Mouse (Mus musculus): ENCODE results near the gene Tmem253. TPM values are rescaled to one million over a fixed set of nuclear protein-coding genes. Genes with fewer than 3 reads are reported as not detected.
A peak's percentile ranks its signal among the peaks of the same experiment; 100 is the strongest.

The Tmem253 gene
- polyA plus RNA-seq, 1 experiment from 2014 or later = 12.8 TPM

- Histone ChIP-seq H3K36me3 (ENCODE audit: control insufficient read depth, insufficient read depth, low read length) (peaks cover 32% of the 10 kb centered on the region), H3K4me2 (ENCODE audit: low read depth, low read length) (peak overlapping the region; percentile 78; the same call in 1 of the 2 replicates), H3K4me3 (replicated peaks; ENCODE audit: low read length) (no peak overlapping the region), H3K9me3 (replicated peaks; ENCODE audit: control insufficient read depth, low read length) (no peaks in the 10 kb centered on the region), H3K4me1 (ENCODE audit: control insufficient read depth, insufficient read depth, low read length) (peaks cover 20% of the 10 kb centered on the region), H3K9ac (ENCODE audit: low read length) (peak overlapping the region; percentile 93), H3K27me3 (ENCODE audit: control insufficient read depth, insufficient read depth, low read length) (no peaks in the 10 kb centered on the region), H3K27ac (ENCODE audit: low read length) (peak overlapping the region; percentile 96)
- ATAC-seq (ENCODE audit: insufficient read depth, low FRiP score) = peak; percentile 11; the same call in 1 of the 2 replicates
- WGBS = 64% methylated on average over 6 of the region's 6 CpGs
Measured at GRCm38 (mm10) chr14:51987177-51987576, 28.3 kb upstream of the Tmem253 start.

- Histone ChIP-seq H3K9me3 (replicated peaks; ENCODE audit: control insufficient read depth, low read length) (no peaks in the 10 kb centered on the region), H3K4me3 (replicated peaks; ENCODE audit: low read length) (no peak overlapping the region), H3K27ac (ENCODE audit: low read length) (no peak overlapping the region), H3K4me2 (ENCODE audit: low read depth, low read length) (no peak overlapping the region), H3K27me3 (ENCODE audit: control insufficient read depth, insufficient read depth, low read length) (no peaks in the 10 kb centered on the region), H3K4me1 (ENCODE audit: control insufficient read depth, insufficient read depth, low read length) (peaks cover 17% of the 10 kb centered on the region), H3K36me3 (ENCODE audit: control insufficient read depth, insufficient read depth, low read length) (peaks cover 32% of the 10 kb centered on the region), H3K9ac (ENCODE audit: low read length) (peak overlapping the region; percentile 31; the same call in 1 of the 2 replicates)
- ATAC-seq (ENCODE audit: insufficient read depth, low FRiP score) = no peak
- WGBS = 82% methylated on average over 12 of the region's 12 CpGs
Measured at GRCm38 (mm10) chr14:51988731-51989130, 26.7 kb upstream of the Tmem253 start.

GRCm38 (mm10) chr14:51989461-51989970 lies 25.9 kb upstream of the Tmem253 start:
- Histone ChIP-seq H3K9ac (ENCODE audit: low read length) (peak overlapping the region; percentile 31; the same call in 1 of the 2 replicates), H3K36me3 (ENCODE audit: control insufficient read depth, insufficient read depth, low read length) (peaks cover 37% of the 10 kb centered on the region), H3K4me2 (ENCODE audit: low read depth, low read length) (no peak overlapping the region), H3K27me3 (ENCODE audit: control insufficient read depth, insufficient read depth, low read length) (no peaks in the 10 kb centered on the region), H3K27ac (ENCODE audit: low read length) (no peak overlapping the region), H3K4me3 (replicated peaks; ENCODE audit: low read length) (no peak overlapping the region), H3K4me1 (ENCODE audit: control insufficient read depth, insufficient read depth, low read length) (peaks cover 11% of the 10 kb centered on the region), H3K9me3 (replicated peaks; ENCODE audit: control insufficient read depth, low read length) (no peaks in the 10 kb centered on the region)
- 66% methylated on average over 12 of the region's 12 CpGs for WGBS
- no peak for ATAC-seq (ENCODE audit: insufficient read depth, low FRiP score)

GRCm38 (mm10) chr14:51994453-51994852 lies 21.0 kb upstream of the Tmem253 start:
- WGBS = 77% methylated on average over 4 of the region's 4 CpGs
- no peak overlapping the region for H3K4me2 ChIP-seq (ENCODE audit: low read depth, low read length)
- peaks cover 20% of the 10 kb centered on the region; the same call in 1 of the 2 replicates for H3K36me3 ChIP-seq (ENCODE audit: control insufficient read depth, insufficient read depth, low read length)
- no peak for ATAC-seq (ENCODE audit: insufficient read depth, low FRiP score)
- no peaks in the 10 kb centered on the region for H3K27me3 ChIP-seq (ENCODE audit: control insufficient read depth, insufficient read depth, low read length)
- no peak overlapping the region for H3K9ac ChIP-seq (ENCODE audit: low read length)
- no peak overlapping the region for H3K27ac ChIP-seq (ENCODE audit: low read length)
- H3K4me3 ChIP-seq (replicated peaks; ENCODE audit: low read length) = no peak overlapping the region
- H3K4me1 ChIP-seq (ENCODE audit: control insufficient read depth, insufficient read depth, low read length) = 0 out of 2 replicates have a peak, but pooled peaks cover 3% of the 10 kb centered on the region
- no peaks in the 10 kb centered on the region for H3K9me3 ChIP-seq (replicated peaks; ENCODE audit: control insufficient read depth, low read length)

GRCm38 (mm10) chr14:51995219-51995871 lies 20.1 kb upstream of the Tmem253 start:
- WGBS = 64% methylated on average over 12 of the region's 12 CpGs
- 0 out of 2 replicates have a peak, but pooled peaks cover 3% of the 10 kb centered on the region for H3K4me1 ChIP-seq (ENCODE audit: control insufficient read depth, insufficient read depth, low read length)

GRCm38 (mm10) chr14:51996231-51996841 lies 19.1 kb upstream of the Tmem253 start:
- peaks cover 9% of the 10 kb centered on the region; the same call in 1 of the 2 replicates for H3K36me3 ChIP-seq (ENCODE audit: control insufficient read depth, insufficient read depth, low read length)
- ATAC-seq (ENCODE audit: insufficient read depth, low FRiP score) = no peak

More at GRCm38 (mm10) chr14:51995219-51995871, 20.1 kb upstream of the Tmem253 start:
- Histone ChIP-seq H3K36me3 (ENCODE audit: control insufficient read depth, insufficient read depth, low read length) (peaks cover 17% of the 10 kb centered on the region; the same call in 1 of the 2 replicates), H3K27me3 (ENCODE audit: control insufficient read depth, insufficient read depth, low read length) (no peaks in the 10 kb centered on the region), H3K9me3 (replicated peaks; ENCODE audit: control insufficient read depth, low read length) (no peaks in the 10 kb centered on the region), H3K27ac (ENCODE audit: low read length) (no peak overlapping the region), H3K9ac (ENCODE audit: low read length) (no peak overlapping the region), H3K4me3 (replicated peaks; ENCODE audit: low read length) (no peak overlapping the region), H3K4me2 (ENCODE audit: low read depth, low read length) (no peak overlapping the region)
- no peak for ATAC-seq (ENCODE audit: insufficient read depth, low FRiP score)

GRCm38 (mm10) chr14:51996866-51997265 lies 18.6 kb upstream of the Tmem253 start:
- Histone ChIP-seq H3K27ac (ENCODE audit: low read length) (no peak overlapping the region), H3K9me3 (replicated peaks; ENCODE audit: control insufficient read depth, low read length) (no peaks in the 10 kb centered on the region), H3K36me3 (ENCODE audit: control insufficient read depth, insufficient read depth, low read length) (peaks cover 9% of the 10 kb centered on the region; the same call in 1 of the 2 replicates), H3K9ac (ENCODE audit: low read length) (no peak overlapping the region), H3K27me3 (ENCODE audit: control insufficient read depth, insufficient read depth, low read length) (no peaks in the 10 kb centered on the region), H3K4me2 (ENCODE audit: low read depth, low read length) (no peak overlapping the region), H3K4me3 (replicated peaks; ENCODE audit: low read length) (no peak overlapping the region), H3K4me1 (ENCODE audit: control insufficient read depth, insufficient read depth, low read length) (0 out of 2 replicates have a peak, but pooled peaks cover 3% of the 10 kb centered on the region)
- ATAC-seq (ENCODE audit: insufficient read depth, low FRiP score) = peak; percentile 54; the same call in 1 of the 2 replicates
- WGBS = 65% methylated on average over 17 of the region's 17 CpGs

More at GRCm38 (mm10) chr14:51996231-51996841, 19.1 kb upstream of the Tmem253 start:
- 79% methylated on average over 13 of the region's 13 CpGs for WGBS
- no peak overlapping the region for H3K4me2 ChIP-seq (ENCODE audit: low read depth, low read length)
- H3K27me3 ChIP-seq (ENCODE audit: control insufficient read depth, insufficient read depth, low read length) = no peaks in the 10 kb centered on the region
- no peak overlapping the region for H3K9ac ChIP-seq (ENCODE audit: low read length)
- H3K9me3 ChIP-seq (replicated peaks; ENCODE audit: control insufficient read depth, low read length) = no peaks in the 10 kb centered on the region
- 0 out of 2 replicates have a peak, but pooled peaks cover 3% of the 10 kb centered on the region for H3K4me1 ChIP-seq (ENCODE audit: control insufficient read depth, insufficient read depth, low read length)
- no peak overlapping the region for H3K4me3 ChIP-seq (replicated peaks; ENCODE audit: low read length)
- H3K27ac ChIP-seq (ENCODE audit: low read length) = no peak overlapping the region

- 89% methylated on average over 14 of the region's 14 CpGs for WGBS
- no peak overlapping the region for H3K4me3 ChIP-seq (replicated peaks; ENCODE audit: low read length)
- ATAC-seq (ENCODE audit: insufficient read depth, low FRiP score) = no peak
- 0 out of 2 replicates have a peak, but pooled peaks cover 3% of the 10 kb centered on the region for H3K4me1 ChIP-seq (ENCODE audit: control insufficient read depth, insufficient read depth, low read length)
- no peak overlapping the region for H3K27ac ChIP-seq (ENCODE audit: low read length)
- no peak overlapping the region for H3K9ac ChIP-seq (ENCODE audit: low read length)
- H3K27me3 ChIP-seq (ENCODE audit: control insufficient read depth, insufficient read depth, low read length) = no peaks in the 10 kb centered on the region
- no peaks in the 10 kb centered on the region for H3K9me3 ChIP-seq (replicated peaks; ENCODE audit: control insufficient read depth, low read length)
- no peak overlapping the region for H3K4me2 ChIP-seq (ENCODE audit: low read depth, low read length)
- H3K36me3 ChIP-seq (ENCODE audit: control insufficient read depth, insufficient read depth, low read length) = peaks cover 13% of the 10 kb centered on the region
Measured at GRCm38 (mm10) chr14:51997483-51997882, 18.0 kb upstream of the Tmem253 start.

- Histone ChIP-seq H3K9ac (ENCODE audit: low read length) (no peak overlapping the region), H3K4me3 (replicated peaks; ENCODE audit: low read length) (no peak overlapping the region), H3K27ac (ENCODE audit: low read length) (no peak overlapping the region), H3K9me3 (replicated peaks; ENCODE audit: control insufficient read depth, low read length) (no peaks in the 10 kb centered on the region), H3K36me3 (ENCODE audit: control insufficient read depth, insufficient read depth, low read length) (peaks cover 25% of the 10 kb centered on the region), H3K4me1 (ENCODE audit: control insufficient read depth, insufficient read depth, low read length) (0 out of 2 replicates have a peak, but pooled peaks cover 1% of the 10 kb centered on the region), H3K4me2 (ENCODE audit: low read depth, low read length) (no peak overlapping the region), H3K27me3 (ENCODE audit: control insufficient read depth, insufficient read depth, low read length) (no peaks in the 10 kb centered on the region)
- WGBS = 51% methylated on average over 16 of the region's 16 CpGs
- no peak for ATAC-seq (ENCODE audit: insufficient read depth, low FRiP score)
Measured at GRCm38 (mm10) chr14:52003981-52004495, 11.4 kb upstream of the Tmem253 start.

Measured in stomach, embryonic 16.5 days (tissue).